Mouse (Mus musculus) thymus, postnatal 10 days (tissue): Measurements from ENCODE around the gene Sar1a.

Source experiments
- DNase-seq, 2 experiments: peaks; one replicate each; pipeline ENCODE4 v3.0.0; 2021; ENCODE audit warnings: low spot score in 2 of 2

Gene Sar1a

DNA sequence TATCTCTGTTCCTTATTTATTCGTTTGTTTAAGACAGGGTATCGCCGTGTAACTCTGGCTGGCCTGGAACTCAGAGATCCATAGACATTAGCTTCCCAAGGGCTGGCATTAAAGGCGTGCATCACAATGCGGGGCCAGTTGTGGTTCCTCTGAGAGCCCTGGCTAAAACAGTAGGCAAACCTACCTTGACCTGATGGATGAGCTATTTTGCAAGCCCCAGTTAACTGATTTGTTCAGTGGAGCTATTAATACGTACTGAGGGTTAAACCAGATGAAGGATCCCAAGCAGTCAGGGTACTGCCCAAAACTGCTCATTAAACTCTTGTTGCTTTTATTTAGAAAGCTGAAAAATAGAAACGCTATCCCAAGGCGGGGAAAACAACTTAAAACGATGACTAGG, 554 bp upstream of the Sar1a start:
- no peak for DNase-seq

DNA sequence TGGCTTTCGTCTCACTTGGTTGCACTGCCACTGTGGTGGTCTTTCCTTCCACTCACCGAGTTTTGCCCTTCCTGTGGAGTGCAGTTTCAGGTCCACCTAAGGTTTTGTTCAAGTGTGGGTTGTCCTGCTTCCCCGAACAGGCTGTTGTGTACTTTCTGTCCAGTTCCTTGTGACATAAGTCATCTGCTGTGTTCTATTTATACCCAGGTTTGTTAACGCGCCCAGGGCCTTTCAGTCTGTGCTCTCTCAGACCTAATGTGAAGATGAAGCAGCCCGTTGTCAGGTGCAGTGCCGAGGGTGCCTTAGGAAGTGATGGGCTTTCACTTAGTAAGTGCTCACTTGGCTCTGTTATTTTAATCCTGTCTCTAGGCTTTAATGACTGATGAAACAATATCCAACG, 9.3 kb downstream of the Sar1a start:
- DNase-seq, result no peak

DNA sequence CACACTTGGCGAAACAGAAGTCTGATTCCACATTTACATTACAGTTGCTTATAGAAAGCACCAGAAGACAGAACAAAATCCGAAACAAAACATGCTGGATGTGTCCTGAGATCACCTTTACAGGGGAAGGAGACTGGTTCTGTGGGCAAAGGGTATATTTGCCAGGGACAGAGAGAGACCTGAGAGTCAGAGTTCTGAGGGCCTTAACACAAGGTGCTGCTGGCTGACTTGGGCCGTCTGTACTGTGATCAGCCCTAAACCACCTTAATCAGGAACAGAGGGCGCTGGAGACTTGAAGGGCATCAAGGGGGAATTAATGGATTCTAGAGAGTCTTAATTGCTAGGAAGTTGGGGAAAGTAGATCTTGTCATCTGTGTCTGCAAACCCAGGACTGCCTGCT, 13.5 kb downstream of the Sar1a start:
- no peak for DNase-seq

DNA sequence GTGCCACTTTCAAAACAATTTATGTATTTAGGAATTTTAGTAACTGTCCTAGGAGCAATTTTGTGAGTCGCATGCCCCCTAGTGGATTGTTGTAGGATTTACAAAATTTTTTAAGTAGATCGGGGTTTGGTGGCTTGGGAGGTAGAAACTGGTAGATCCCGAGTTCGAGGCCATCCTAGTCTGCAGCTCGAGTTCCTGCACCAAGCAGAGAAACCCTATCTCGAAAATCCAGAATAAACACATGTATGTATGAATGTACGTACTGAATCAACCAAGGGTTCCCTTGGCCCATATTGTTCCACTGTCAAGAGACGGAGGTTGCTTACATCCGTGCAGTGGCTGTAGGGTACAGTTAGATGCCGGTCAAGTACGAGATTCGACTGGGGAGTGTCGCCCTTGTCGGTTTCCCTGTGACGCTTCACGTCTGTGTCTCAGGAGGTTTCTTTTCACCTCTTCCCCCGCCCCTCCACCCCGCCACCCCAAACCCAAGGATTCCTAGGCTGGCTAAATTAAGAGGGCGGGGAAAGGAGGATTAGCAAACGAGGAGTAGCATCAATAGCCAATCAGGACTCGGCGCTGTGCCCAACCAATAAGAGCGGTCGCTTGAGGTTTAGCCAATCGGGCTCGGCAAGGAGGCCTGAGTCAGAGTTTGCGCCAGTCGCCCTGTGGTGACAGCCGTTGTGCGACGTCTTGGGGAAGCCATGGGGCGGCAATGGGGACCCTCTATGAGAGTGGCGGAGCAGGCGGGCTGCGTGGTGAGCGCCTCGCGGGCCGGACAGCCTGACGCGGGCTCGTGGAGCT, 15.0 kb downstream of the Sar1a start, which contains the start of gene Tysnd1:
Tysnd1 (plus strand) TSS at position 645 of the 801 bp plus-strand sequence.
- DNase-seq, result peak; percentile 88 to 93

DNA sequence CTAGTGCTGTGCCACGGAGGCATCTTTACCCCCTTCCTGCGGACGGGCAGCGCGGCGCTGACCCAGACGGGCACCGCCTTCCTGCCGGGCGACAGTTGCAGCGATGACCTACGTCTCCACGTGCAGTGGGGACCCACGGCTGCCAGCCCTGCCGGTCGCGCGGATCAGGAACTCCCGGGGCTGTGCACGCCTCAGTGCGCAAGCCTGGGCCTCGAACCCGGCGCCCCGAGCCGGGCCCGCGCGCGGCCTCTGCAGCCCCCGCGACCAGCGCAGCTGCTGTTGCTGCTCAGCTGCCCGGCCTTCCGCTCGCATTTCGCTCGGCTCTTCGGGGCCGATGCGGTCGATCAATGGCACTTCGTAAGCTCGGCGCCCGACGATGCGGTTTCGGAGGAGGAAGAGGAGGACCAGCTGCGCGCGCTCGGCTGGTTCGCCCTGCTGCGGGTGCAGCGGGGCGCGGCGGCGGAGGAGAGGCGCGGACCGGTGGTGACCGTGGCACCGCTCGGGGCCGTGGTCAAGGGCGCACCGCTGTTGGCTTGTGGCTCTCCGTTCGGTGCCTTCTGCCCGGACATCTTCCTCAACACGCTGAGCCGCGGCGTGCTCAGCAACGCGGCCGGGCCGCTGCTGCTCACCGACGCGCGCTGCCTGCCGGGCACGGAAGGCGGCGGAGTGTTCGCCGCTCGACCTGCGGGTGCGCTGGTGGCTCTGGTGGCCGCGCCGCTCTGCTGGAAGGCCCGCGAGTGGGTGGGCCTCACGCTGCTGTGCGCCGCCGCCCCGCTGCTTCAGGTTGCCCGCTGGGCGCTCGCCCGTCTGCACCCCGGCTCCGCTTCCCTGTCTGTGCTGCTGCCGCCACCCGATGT, 15.8 kb downstream of the Sar1a start:
- peak; percentile 18 to 37 for DNase-seq

DNA sequence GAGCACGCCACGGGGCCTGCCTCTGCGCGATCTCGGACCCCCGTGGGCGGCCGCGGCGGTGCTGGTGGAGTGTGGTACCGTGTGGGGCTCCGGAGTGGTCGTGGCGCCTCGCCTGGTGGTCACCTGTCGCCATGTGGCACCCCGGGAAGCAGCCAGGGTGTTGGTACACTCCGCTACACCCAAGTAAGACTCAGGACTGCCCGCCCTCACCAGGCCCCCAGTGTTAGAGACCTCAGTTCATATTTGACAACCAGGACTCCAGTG, 16.4 kb downstream of the Sar1a start:
- no peak for DNase-seq

DNA sequence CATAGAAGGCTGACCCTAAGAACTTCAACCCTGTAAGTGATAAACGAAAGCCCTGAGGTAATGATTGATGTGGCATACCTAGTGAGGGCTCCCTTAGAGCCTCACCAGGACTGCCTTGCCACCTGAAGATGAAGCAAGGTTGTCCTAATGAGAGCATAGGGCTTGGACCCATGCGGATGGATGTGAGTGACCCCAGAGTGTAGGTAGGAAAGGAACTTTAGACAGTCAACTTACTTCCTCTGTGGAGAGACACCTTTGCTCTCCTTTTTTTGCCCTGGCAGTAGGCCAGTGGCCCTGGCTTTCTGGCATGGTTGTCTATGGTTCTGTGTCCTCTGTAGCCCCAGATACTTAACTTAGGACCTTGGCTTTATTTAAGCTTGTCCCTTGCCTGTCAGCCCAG, 16.9 kb downstream of the Sar1a start:
- no peak for DNase-seq

DNA sequence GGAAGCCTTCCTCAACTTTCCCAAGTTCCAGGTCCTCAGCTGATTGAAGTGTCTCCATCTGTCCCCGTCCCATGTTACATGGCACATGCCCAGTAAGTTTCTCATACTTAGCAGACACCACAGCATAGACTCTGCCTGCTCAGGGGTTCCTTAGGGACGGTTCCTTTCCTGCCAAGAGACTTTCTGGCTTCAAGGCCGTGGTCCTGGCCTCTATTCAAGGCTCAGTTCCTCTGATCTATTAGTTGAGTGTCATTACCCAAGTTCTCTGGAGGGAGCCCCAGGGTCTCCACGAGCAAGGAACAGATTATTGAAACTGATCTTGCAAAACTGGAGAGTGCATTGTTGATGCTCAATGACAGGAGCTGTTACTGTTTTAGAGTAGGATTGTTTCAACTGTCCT, 24.6 kb downstream of the Sar1a start:
- DNase-seq, result no peak

DNA sequence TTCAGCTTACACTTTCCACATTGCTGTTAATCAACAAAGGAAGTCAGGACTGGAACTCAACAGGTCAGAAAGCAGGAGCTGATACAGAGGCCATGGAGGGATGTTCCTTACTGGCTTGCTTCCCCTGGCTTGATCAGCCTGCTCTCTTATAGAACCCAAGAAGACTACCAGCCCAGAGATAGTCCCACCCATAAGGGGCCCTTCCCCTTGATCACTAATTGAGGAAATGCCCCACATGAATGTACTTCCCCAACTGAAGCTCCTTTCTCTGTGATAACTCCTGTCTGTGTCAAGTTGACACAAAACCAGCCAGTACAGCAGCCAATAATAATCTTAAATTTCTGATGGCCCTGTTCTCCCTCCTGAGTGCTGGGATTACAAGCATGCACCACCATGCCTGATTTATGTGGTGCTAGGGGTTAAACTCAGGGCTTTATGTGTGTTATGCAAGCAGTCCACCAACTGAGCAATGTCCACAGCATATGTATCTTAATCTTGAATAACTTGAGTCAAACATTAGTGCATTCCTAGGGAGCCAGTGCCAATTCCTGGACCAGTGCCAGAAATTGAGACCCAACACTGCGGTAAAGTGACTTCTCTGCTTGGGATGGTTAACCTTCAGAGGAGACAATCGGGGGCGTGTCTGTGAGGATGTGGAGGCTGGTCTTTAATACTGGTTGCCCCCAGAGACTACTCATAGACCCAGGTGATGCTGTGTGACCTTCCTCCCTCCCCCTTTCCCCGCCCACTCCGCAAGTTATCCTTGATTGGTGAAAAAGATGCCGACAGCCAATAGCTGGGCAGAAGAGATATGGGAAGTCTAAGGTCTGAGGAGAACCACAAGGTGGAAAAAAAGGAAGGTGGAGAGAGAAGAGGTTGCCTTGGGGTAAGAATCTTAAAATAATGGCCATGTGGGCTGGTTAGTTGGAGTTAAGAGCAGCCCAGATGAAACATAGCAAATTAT, 26.6 kb downstream of the Sar1a start:
- DNase-seq, result no peak

DNA sequence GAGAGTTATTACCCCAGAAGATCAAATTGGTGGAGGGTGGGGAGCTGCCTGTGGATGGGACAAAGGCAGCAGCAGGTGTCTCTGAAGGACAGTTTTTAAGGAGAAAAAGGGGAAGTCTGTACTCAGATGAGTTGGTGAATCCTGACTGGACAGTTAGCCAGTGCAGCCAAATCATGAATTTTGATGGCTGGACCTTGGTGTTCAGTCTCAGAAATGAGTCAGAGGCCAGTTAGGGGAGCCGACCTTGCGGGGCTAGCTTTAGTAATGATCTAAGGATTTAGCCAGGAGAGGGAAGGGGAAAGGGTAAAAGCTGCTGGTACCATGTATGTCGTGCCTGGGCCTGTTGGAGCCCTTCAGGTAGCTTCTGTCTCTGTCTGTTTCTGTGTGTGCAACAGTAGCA, 33.5 kb downstream of the Sar1a start:
- no peak for DNase-seq

DNA sequence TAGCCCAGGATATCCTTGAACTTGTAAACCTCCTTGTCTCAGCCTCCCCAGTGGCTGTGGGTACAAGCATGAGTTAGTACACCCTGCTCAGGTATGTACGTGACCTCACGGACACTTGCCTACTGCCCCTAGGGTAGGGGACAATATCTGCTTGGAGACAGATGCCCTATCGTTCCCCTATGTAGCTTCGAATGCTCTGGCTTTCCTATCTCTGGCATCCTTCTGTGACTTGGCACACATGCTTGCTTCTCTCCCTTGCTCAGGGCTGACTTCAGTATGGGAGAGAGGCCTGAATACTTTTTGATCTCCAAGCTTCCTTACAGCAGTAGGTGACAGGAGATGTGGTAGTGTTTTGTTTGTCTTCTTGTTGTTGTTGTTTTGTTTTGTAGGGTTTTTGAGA, 34.0 kb downstream of the Sar1a start:
- DNase-seq, result no peak

DNA sequence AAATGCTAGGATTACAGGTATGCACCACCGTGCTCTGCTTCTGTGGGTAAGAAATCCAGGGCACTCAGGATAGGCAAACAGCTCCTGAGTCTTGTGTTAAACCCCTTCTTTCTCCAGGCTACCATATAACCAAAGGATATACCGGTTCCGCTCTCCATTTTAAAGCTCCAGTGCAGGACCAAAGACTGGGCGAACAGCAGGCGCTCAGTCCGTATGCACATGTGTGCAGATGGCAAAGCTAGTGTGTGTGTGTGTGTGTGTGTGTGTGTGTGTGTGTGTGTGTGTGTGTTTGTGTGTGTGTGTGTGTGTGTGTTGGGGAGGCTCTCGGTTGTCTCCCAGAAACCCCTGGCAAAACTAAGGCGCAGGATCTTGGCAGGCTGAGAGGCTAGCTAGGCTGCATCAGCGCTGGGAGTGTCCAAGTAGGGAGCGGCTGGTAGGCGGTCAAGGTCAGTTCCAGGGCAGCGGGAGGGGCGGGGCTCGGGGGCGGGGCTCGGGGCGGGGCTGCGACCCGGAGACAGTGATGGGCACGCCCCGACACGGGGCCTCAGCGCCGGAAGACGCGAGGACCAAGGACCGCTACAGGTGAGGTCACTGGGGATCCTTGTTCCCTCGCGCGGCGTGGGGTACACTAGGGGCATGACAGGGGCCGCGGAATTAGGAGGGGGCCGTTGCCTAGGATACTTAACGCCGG, 34.8 kb downstream of the Sar1a start, which contains the start of gene Aifm2:
Aifm2 (plus strand) TSS at position 493 of the 691 bp plus-strand sequence.
- no peak for DNase-seq

DNA sequence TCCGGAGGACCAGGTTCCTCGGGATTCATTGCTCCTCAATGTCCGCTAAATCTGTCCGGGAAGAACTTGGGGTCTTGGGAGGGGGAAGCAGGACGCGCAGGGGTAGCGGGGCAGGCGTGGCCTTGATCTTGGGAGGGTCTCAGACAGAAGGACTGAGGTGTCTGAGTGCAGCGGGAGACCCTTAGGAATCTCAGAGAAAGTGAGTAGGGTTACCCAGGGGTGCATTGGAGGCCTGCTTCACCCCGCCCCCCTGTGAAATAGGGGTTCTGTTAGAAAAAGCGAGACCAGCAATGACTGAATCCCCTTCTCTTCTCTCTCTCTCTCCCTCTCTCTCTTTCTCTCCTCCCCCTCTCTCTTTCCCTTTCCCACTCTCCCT, 35.4 kb downstream of the Sar1a start:
- no peak for DNase-seq

DNA sequence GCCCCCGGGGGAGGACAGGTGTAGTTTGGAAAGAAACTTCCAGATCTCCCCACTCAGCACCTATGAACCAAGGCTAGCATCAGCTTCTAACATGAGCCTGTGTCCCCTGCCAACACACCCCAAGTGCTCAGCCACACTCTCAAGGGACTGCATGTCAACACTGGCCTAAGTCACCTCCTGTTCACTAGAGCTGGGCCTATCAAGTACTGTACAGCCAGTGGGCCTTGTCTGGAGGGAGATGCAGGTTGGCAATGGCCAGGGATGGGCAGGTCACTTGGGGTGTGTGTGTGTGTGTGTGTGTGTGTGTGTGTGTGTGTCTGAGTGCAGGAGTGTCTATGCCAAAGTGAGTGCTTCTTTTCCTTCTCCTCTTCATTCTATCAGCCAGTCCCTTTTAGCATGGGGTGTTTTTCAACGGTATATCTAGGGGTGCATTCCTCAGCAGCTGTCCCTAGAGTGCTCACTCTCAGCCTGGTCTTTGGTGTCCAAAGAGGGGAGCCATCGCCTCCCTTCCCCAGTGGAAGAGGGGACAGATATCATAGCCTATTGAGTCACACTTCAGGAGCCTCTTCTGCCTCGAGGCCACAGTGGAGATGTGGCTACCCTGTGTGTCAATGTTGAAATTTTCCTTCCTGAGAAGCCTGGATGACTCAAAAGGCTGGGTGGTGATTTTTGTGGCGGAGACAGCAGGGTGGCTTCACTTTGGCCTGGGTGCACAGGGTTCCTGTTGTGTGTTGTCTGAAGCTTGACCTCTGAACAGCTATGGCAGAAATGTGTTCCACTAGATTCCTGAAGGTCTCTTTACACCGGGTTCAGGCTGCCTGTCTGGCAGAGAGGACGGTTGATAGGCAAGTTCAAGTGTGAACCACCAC, 36.1 kb downstream of the Sar1a start:
- no peak for DNase-seq

DNA sequence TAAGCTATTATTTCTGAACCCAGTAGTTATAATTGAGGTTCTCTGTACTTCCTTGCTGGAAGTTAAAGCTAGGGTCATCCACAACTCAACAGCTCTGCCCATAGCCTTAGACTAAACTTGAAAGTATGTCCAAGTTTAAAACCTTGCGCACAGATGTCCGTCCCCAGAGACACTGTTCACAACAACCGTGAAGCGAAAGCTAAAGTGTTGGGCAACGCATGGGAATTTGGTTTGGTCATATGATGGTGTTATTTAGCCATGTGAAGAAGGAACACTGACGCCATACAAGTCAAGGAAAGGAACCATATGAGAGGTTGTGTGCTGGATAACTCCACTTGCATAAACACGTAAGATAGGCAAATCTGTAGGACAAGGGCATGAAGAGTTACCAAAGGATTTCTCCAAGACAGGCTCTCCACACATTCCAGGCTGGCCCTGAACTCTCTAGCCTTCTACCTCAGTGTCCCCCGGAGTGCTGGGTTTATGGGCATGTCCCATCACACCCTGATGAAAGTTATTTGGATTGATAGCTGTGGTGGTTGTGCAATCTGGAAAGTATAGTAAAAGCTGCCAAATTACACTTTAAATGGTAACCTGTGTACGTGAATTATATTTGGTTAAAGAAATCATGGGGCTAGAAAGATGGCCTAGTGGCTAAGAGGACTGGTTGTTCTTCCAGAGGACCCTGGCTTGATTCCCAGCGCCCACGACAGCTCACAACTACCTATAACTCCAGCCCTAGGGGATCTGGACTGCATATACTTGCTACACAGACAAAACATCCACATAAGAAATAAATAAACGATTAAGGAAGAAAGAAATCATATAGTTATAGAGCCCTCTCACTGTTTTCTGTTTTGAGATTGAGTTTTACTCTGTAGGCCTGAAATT, 37.6 kb downstream of the Sar1a start:
- DNase-seq, result no peak

DNA sequence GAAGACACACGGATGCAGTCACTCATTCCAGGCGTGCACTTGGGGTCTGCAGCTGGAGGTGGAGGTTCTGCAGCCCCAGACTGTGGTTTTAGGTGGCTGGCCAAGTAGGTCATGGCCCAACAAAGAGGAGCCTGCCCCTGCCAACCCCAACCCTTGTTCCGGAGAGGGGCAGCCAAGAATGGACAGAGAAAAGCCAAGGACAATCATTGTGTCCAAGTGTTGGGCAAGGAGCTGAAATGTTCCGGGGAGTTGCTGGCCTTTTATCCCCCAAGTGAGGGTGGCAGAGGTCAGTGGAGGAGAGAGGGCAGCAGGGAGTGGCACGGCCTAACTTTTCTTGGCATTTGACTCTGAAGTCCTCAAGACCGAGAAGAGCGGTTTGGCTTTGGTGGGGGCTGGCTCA, 40.2 kb downstream of the Sar1a start:
- DNase-seq, result no peak

DNA sequence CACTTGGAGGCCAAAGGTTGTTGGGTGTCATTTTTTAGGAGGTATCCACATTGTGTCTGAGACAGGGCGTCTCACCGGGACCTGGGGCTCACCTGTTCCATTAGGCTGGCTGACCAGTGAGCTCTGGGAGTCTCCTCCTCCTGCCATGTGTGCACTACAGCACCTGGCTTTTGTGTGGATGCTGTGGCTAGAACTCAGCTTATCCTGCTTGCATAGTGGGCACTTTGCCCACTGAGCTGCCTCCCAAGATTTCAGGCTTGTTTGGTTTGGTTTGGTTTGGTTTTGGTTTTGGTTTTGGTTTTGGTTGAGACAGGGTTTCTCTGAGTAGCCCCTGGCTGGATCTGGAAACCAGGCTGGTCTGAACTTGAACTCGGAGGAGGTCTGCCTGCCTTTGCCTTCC, 42.1 kb downstream of the Sar1a start:
- DNase-seq, result no peak

DNA sequence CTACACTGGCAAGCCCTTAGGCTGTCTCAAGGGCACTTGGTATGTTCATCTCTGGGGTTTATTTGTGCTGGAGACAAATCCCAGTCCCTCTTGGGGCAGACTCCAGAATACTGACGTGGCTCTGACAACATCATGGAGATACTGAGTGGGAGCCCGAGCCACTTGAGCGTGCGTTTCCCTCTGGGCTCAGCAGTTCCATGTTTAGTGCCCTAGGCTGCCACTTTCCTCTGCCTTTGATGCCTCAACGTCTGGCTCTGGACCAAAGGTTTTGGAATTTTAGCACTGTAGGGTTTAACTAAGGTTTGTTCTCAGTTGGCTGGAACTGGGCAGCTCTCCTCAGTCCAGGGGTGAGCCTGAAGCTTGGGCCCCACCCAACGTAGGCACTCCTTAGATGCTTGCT, 43.2 kb downstream of the Sar1a start:
- DNase-seq, result no peak

DNA sequence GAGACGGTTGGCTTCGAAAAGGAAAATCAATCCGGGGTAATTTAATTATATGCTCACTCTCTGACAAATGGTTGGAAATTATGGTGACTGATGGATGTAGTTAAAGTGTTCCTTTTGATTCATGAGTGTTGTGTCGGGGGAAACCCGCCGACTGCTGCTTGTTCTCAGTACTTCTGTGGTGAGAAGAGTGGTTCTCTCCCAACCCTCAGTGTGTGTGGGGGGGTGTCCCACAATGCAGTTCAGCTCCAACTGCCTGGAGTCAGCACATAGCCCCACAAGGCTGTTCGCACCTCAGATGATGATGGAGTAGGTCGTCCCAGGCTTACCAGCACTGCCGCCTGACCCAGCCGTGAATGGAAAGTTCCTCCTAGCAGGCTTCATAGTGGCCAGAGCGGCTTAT, 49.1 kb downstream of the Sar1a start:
- no peak for DNase-seq

DNA sequence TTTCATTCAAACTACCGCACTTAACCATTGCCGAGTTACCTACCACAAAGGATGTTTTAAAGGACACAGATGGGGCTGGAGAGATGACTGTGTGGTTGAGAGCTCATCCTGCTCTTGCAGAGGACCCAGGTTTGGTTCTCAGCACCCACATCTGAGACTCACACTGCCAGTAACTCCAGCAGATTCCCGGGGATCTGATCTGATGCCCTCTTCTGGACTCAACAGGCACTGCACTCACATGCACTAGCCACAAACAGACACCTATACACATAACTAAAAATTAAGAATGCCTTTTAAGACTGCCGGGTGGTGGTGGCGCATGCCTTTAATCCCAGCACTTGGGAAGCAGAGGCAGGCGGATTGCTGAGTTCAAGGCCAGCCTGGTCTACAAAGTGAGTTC, 50.1 kb downstream of the Sar1a start:
- no peak for DNase-seq
